Mouse (Mus musculus) CH12.LX (cell line): ENCODE measurements around the gene Adgrg1.

Source experiments
- CTCF ChIP-seq, 2 experiments: IDR thresholded peaks in 1 of 2; conservative IDR thresholded peaks in 1 of 2; 2 replicates each; pipeline ENCODE4 v1.5.1; 2011 to 2012; ENCODE audit warnings: low read depth in 2 of 2, low read length in 2 of 2, improper control_type of control experiment in 1 of 2, inconsistent platforms in 1 of 2, mild to moderate bottlenecking in 1 of 2, moderate library complexity in 1 of 2
- EP300 ChIP-seq: IDR thresholded peaks from 2 replicates; pipeline ENCODE4 v1.6.1; 2011; ENCODE audit warnings: low read length, improper control_type of control experiment
- KAT2A ChIP-seq: IDR thresholded peaks from 2 replicates; pipeline ENCODE4 v1.6.1; 2012; ENCODE audit warnings: low read length, improper control_type of control experiment, inconsistent platforms; ENCODE audit not compliant: insufficient replicate concordance

DNA sequence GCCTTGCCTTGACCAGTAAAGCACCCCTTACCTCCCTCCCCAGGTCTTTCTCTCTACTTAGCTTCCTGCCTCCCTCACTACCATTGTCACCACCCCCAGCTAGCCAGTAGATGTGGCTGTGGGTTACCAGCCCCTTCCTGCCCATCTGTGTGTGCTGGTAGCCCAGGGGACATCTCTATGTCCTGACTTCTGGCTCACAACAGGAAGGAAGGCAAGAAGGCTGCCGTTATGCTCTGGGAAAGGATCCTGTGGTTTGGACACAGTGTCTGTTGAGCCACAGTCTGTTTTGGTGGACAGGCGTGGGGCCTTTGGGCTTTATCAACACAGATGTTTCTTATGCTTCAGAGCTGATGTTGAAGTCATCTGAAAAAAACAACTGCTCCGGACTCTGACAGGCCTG lies 72.4 kb downstream of the Adgrg1 start:
- TF ChIP-seq EP300 = no peak
- no peak for TF ChIP-seq CTCF (conservative IDR thresholded peaks at IDR 0.05 in 1 of 2, IDR thresholded peaks at IDR 0.05 in 1 of 2; ENCODE audit: low read depth in 2 of 2, low read length in 2 of 2)
- TF ChIP-seq KAT2A = no peak
